Mouse (Mus musculus) thymus, postnatal 4 days (tissue): Measurements from ENCODE around the gene Pask.

Experiments used
- DNase-seq: peaks from one replicate; pipeline ENCODE4 v3.0.0; 2021

The Pask gene

DNA sequence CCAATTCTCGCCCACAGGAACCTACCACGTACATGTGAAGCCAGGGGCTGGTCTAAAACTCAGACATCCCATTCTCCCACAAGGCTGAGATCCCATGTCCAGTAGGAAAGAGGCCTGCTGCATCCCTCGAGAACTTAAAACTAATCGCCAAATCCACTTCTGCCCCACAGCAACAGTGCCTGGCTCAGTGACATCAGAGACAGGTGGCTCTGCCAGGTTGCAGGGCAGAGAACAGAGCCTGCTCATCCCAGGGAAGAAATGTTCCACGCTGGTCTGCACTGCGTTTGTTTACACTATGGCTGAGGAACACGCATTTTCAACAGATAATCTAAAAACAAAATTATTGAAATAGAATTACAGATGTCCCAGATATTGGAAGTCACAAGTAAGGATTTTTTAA lies 66.2 kb downstream of the Pask start:
- DNase-seq = no peak

DNA sequence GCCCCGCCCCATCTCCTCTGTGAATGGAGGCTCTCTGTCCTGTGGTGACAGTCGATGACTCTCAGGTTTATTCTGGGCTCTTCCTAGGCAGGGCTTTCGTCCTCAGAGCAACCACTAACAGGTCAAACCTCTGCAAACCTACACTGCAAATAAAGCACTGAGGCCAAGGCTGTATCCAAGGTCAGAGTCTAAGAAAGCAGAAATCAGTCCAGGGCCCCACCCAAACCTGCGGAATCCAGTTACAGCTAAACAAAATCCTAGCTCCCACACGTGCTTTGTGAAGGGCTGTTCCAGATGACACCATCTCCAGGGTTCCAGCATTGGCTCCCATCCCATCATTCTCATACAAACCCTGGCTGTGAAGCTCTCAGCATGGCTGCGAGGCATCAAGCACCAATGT lies 67.7 kb downstream of the Pask start:
- DNase-seq = no peak

DNA sequence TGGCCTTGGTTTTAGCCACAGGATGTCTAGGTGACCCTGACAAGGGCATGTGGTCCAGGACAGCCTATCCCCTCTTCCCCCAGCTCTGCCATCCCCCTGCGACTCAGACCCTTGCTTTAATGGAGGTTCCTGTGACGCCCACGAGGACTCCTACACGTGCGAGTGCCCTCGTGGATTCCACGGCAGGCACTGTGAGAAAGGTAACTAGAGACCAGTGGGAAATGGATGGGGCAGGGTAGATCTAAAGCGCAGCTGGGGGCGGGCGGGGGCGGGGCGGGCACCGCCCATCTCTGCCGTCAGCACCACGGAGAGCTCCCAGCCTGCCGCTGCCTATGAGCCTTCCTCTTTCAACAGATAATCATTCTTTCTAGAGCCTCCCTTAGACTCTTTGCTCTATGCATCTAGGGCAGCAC lies 70.9 kb downstream of the Pask start:
- peak; percentile 85 for DNase-seq

DNA sequence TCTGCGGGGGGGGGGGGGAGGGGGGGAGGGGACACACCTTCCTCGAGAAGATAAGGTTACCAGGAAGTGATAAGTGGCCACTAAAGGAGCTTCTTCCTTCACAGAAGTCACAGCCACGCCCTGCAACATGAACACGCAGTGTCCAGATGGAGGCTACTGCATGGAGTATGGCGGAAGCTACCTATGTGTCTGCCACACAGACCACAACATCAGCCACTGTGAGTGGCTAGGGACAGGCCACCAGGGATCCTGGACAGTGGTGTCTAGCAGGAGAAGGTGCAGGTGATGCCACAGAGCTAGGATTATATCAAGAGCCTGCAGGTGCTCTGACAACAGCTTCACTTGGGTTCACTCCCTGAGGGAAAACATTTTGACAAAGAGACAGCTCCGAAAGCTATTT lies 71.5 kb downstream of the Pask start:
- DNase-seq = no peak

DNA sequence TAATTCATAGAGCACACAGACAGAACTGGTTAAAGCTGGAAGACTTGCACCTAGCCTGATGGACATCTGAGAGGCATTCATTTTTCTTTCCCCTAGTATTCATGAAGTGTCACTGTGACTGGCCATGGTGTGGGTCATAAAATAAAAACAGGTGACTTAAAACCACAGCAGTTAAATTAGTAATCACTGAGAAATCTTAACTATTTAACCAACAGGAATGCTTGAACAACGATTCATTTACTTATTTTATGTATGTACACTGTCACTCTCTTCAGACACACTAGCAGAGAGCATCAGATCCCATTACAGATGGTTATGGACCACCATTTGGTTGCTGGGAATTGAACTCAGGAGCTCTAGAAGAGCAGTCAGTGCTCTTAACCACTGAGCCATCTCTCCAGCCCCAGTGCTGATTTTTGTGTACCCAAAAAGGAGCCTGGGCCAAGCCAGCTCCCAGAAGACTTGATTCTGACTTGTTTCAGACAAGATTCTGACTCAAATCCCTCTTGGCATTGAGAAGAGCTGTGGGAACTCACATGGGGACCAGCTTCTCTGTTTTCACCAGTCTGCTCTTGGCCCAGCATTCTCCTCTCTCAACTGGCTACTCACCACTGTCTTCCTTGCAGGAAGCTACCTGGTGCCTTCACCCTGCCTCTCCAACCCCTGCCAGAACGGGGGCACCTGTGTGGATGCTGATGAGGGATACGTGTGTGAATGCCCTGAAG lies 72.6 kb downstream of the Pask start:
- DNase-seq = no peak

DNA sequence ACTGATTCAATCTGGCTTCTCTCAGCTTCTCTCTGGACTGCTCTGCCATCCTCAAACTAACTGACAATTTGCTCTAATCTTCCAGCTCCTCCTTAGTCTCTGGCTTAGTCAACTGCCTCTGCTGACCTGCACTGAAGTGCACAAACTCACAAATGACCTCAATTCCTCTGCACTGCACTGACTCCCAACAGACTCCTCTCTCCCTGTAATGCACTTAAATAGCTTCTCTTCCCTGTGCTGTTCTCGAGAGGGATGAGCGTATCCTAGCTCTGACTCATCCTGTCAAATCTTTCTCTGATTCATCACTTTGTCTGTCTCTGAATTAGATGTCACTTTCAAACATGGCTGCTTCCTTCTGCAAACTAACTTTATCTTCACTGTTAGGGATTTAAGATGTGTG lies 75.0 kb downstream of the Pask start:
- no peak for DNase-seq

DNA sequence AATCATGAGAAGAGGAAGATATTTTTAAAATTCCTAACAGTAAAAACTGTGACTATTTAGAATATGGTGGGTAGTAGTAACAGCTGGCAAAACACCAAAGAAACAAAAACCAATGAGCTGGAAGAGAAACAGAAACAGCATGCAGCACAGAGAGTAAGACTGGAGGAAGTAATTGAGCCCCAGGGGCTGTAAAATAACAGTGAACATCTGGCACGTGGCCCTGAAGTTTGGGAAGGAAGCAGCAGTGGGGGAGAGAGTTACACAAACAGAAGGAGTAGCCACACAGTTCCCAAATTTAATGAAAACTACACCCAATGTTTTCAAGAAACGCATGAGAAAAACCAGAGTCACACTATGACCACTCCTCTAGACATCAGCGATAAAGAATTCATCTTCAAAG lies 76.1 kb downstream of the Pask start:
- no peak for DNase-seq
